Mouse (Mus musculus): ENCODE data around the gene Rnf157. TPM values are rescaled to one million over a fixed set of nuclear protein-coding genes. Genes with fewer than 3 reads are reported as not detected.
A peak's percentile ranks its signal among the peaks of the same experiment; 100 is the strongest.

Rnf157 gene
- polyA plus RNA-seq, 1 experiment from 2014 or later: 37.8 TPM

DNA sequence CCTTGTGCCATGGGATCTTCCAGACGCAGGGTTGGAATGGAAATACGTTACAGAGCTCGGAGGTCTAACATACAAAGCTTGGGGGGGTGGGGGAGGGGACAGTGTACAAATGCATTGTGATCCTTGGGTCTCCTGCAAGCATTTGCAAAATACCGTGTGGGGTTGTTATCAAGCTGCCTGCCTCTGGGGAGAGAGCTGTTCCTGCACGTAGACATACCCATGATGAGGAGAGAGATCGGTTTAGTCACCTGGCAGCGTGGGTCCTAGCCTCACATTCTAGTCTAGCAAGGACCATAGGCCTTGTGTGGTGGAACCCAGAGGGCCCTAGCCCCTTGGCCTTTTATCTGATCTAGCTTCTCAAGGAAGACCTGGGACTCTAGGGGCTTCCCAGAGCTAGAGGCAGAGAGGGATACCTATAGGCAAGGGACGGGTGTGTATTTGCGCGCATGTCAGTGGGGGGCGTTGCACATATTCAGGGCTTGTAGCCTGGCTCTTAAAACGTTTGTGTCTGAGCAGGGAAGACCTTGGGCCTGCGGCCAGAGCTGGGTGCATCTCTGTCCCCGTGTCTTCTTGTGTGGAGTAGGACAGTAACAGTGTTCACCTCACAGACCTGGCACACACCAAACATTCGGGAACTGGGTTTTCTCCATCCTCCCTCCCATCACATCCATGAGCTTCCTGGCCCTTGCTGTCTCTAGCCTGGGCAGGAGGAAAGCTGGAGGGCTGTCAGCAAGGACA lies 29.5 kb upstream of the Rnf157 start:
- 80% methylated on average over 15 of the region's 15 CpGs for WGBS
- H3K36me3 ChIP-seq: peaks cover 16% of the 10 kb centered on the region
- peaks cover 14% of the 10 kb centered on the region for H3K4me1 ChIP-seq
- ATAC-seq (ENCODE audit: low FRiP score, low read depth): no peak
- no peaks in the 10 kb centered on the region for H3K9me3 ChIP-seq
- no peak overlapping the region for H3K4me3 ChIP-seq
- H3K9ac ChIP-seq (replicated peaks): no peak overlapping the region
- peaks cover 12% of the 10 kb centered on the region for H3K27me3 ChIP-seq
- no peak overlapping the region for H3K4me2 ChIP-seq (replicated peaks)
- no peak overlapping the region for H3K27ac ChIP-seq (replicated peaks)

DNA sequence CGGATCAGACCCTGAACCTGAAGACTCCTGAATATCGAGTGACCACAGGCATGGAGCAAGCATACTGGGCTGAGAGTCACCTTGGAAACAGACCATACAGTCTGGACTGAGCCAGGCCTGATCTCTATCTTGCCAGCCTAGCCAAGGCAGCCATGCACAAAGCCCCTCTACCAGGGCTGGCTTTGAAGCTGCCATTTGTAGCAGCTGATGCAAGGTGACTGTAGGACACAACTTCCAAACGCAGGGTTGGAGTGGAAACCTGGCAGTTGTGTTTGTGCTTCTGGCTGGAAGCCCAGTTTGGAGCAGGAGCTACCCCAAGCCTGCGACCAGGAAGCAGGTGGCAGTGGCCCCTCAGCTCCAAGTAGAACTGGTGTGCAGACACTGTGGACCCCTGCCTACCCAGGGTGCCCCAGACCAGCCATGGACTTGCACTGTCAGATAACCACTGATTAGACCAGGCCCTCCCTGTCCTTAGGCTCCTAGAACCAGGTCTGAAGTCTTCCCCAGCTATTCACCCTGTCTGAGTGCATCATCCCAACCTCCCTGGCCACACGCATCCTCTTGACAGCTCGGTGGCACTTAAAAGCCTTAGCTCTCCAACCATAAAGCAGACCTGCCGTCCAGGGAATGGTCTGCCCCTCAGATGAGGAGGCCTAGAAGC lies 27.7 kb upstream of the Rnf157 start:
- WGBS: 86% methylated on average over 7 of the region's 7 CpGs
- no peak for ATAC-seq (ENCODE audit: low FRiP score, low read depth)
- no peaks in the 10 kb centered on the region for H3K27me3 ChIP-seq
- no peaks in the 10 kb centered on the region for H3K9me3 ChIP-seq
- peaks cover 32% of the 10 kb centered on the region for H3K36me3 ChIP-seq
- H3K9ac ChIP-seq (replicated peaks): no peak overlapping the region
- peak overlapping the region; percentile 30; the same call in 1 of the 2 replicates for H3K27ac ChIP-seq (replicated peaks)
- no peak overlapping the region for H3K4me3 ChIP-seq
- H3K4me1 ChIP-seq: peaks cover 24% of the 10 kb centered on the region
- H3K4me2 ChIP-seq (replicated peaks): no peak overlapping the region

DNA sequence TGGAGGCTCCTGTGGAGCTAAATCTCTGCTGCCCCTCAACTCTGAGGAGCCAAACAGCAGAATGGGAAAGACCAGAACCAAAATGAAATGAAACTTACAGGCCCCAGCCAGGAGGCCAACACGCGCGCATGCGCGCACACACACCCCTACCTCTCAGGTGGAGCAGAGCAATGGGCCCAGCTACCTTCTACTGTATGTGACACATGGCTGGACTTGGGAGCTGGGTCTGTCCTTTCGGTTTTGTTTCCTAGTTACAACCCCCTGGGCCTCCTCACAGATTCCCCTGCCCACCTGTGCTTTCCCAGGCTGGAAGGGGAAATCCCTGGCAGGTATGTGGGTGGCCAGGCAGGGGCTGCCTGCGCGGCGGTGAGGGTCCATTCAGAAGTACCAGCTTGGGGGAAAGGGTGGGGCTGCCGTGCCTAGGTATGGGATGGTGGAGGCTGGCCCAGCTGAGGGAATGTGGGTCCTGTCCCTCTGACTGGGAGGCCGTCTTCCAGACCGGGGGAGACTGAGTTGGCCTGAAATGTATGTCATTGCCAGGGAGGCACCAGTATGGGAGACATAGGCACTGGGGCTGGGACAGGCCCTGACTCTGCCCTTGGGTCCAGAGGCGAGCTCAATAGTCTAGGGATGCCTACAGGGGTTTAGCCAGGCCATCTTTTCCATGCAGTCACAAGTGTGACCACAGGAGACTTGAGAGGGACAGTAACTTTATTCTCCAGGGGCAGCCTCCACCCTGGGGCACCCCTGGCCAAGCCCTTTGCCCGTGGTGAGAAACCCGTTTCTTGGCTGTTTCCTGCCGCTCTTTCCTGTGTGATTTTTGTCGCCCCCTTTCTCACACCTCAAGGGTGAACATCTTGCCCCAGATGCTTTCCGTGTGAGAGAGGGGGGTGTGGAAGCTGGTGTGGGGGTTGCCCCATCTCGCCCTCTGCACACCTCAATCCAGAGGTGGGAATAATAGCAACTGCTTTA lies 26.7 kb upstream of the Rnf157 start:
- Histone ChIP-seq H3K4me3 (no peak overlapping the region), H3K4me1 (peaks cover 31% of the 10 kb centered on the region), H3K36me3 (peaks cover 32% of the 10 kb centered on the region), H3K9me3 (no peaks in the 10 kb centered on the region), H3K4me2 (replicated peaks) (no peak overlapping the region), H3K27me3 (no peaks in the 10 kb centered on the region), H3K9ac (replicated peaks) (no peak overlapping the region; the same call in 1 of the 2 replicates), H3K27ac (replicated peaks) (0 out of 2 replicates have a peak overlapping the region, but pooled peaks have one; percentile 30)
- no peak for ATAC-seq (ENCODE audit: low FRiP score, low read depth)
- WGBS: 86% methylated on average over 19 of the region's 19 CpGs

DNA sequence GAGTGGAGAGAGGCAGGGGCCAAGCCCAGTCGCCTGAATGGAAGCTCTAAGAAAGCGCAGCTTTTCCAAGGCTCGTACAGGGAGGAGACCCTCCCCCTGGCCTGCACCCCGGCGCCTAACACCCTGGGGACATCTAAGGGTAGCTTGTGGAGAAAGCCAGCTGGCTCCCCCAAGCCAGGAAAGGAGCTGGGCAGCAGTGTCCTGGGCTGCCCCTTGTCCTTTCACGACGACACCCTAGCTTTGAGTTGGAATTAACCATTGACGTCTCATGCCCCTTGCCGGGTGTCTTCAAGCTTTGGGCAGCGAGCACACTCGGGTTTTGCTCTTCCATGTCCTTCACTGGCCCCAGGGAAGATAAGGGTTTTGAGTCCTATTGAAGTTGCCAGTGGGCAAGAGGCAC lies 24.7 kb upstream of the Rnf157 start:
- Histone ChIP-seq H3K36me3 (peaks cover 32% of the 10 kb centered on the region), H3K4me3 (no peak overlapping the region), H3K4me2 (replicated peaks) (no peak overlapping the region), H3K27ac (replicated peaks) (no peak overlapping the region), H3K9me3 (no peaks in the 10 kb centered on the region), H3K27me3 (no peaks in the 10 kb centered on the region), H3K9ac (replicated peaks) (no peak overlapping the region), H3K4me1 (peaks cover 32% of the 10 kb centered on the region)
- no peak for ATAC-seq (ENCODE audit: low FRiP score, low read depth)
- 91% methylated on average over 11 of the region's 11 CpGs for WGBS

DNA sequence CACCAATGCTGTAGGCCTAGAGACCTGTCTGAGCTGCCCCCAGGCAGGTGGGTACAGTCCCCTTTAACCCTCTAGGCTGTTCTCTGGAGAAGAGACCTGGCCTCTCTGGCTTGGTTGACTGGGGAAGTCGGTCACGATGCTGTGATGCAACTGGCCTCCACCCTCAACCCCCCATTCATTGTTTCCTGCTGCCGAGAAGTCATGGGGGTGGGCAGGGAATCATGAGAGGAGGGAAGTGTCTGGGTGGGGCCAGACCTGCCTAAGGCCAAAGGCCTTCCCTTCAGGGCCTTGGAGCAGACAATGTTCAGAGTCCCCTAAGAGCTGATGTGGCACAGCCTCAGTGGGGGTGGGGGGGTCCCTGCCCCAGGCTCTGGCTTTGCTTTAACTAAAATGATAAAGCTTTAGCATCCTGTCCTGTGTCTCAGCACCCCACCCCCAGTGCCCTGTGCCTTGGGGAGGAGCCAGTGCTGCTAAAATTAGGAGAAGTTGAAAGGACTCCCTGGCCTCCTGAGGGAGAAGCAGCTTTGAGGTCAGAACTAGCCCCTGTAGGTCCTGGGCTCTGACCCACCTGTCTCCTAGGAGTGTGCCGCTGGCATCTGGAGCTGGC lies 24.0 kb upstream of the Rnf157 start:
- ATAC-seq (ENCODE audit: low FRiP score, low read depth): no peak
- Histone ChIP-seq H3K36me3 (peaks cover 32% of the 10 kb centered on the region), H3K4me1 (peaks cover 31% of the 10 kb centered on the region), H3K27me3 (no peaks in the 10 kb centered on the region), H3K4me2 (replicated peaks) (peak overlapping the region; percentile 89), H3K9me3 (no peaks in the 10 kb centered on the region), H3K27ac (replicated peaks) (no peak overlapping the region), H3K9ac (replicated peaks) (peak overlapping the region; percentile 39; the same call in 1 of the 2 replicates), H3K4me3 (peak overlapping the region; percentile 96; the same call in 1 of the 2 replicates)
- 67% methylated on average over 4 of the region's 4 CpGs for WGBS

DNA sequence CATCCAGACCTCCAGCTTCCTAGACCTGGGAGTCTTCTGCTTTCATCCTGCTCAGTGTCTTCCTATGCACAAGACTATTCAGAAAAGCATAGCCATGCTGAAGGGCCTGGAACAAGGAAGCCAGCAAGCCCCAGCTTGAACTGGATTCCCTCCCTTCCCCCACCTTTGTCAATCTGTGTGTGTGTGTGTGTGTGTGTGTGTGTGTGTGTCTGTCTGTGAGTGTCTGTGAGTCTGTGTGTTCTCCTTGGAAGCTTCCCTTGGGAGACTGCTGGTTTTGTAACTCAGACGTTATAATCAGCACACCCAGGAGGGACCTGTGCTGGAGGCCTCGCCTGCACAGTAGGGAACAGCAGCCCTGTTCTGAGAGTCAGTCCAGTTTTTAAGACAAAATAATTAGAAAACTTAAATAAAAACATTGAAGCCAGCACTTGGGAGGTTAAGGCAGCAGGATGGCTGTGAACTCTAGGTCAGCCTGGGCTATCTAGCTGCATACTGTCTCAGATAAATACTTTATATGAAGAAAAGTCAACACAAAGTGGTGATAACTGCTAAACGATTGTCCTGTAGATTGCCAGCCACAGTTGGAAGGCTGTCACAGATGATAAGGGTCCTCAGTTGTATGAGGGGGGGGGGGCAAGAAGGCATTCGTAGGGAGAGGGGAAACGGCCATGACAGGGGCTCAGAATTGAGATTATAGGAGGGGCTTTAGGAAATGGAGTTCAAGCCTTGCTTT lies 23.3 kb upstream of the Rnf157 start:
- H3K9me3 ChIP-seq: no peaks in the 10 kb centered on the region
- peaks cover 34% of the 10 kb centered on the region for H3K4me1 ChIP-seq
- peak overlapping the region; percentile 39; the same call in 1 of the 2 replicates for H3K9ac ChIP-seq (replicated peaks)
- H3K36me3 ChIP-seq: peaks cover 32% of the 10 kb centered on the region
- WGBS: 71% methylated on average over 5 of the region's 5 CpGs
- peak overlapping the region; percentile 89 for H3K4me2 ChIP-seq (replicated peaks)
- ATAC-seq (ENCODE audit: low FRiP score, low read depth): no peak
- peak overlapping the region; percentile 43; the same call in 1 of the 2 replicates for H3K27ac ChIP-seq (replicated peaks)
- H3K27me3 ChIP-seq: peaks cover 6% of the 10 kb centered on the region; the same call in 1 of the 2 replicates
- H3K4me3 ChIP-seq: peak overlapping the region; percentile 96

DNA sequence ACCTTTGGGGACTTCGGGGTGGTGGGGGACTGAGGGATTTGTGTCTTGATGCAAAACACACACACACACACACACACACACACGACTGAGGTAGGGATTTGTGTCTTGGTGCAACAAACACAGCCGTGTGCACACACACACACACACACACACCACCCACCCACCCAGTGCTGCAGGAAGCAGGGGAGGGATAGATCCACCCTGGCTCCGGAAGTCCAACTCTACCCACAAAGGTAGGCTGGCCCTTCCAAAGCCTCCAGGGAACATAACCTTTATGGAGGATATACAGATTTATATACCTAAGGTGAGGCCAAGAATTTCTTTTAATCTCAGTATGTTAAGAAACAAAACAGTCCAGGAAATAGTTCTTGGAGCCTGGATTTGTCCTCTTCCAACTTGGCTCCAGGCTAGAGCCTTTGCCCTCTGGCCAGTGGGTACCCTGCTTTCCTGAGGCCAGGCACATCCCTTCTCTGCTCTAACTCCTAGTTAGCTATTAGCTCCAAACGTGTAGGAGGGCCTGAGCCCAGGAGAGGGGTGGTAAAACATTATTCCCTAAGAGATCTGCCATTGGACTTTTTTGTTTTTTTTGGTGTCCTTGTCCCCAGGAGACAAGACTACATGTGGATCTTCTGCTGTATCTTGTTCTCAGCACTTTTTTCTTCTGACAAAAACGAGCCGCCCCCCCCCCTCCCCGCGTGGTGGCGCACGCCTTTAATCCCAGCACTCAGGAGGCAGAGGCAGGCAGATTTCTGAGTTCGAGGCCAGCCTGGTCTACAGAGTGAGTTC lies 22.3 kb upstream of the Rnf157 start:
- no peak for ATAC-seq (ENCODE audit: low FRiP score, low read depth)
- Histone ChIP-seq H3K36me3 (peaks cover 32% of the 10 kb centered on the region), H3K27me3 (peaks cover 11% of the 10 kb centered on the region; the same call in 1 of the 2 replicates), H3K4me3 (peak overlapping the region; percentile 96), H3K4me2 (replicated peaks) (peak overlapping the region; percentile 89), H3K27ac (replicated peaks) (peak overlapping the region; percentile 93), H3K9me3 (no peaks in the 10 kb centered on the region), H3K9ac (replicated peaks) (peak overlapping the region; percentile 99), H3K4me1 (peaks cover 35% of the 10 kb centered on the region)
- WGBS: 53% methylated on average over 12 of the region's 12 CpGs

DNA sequence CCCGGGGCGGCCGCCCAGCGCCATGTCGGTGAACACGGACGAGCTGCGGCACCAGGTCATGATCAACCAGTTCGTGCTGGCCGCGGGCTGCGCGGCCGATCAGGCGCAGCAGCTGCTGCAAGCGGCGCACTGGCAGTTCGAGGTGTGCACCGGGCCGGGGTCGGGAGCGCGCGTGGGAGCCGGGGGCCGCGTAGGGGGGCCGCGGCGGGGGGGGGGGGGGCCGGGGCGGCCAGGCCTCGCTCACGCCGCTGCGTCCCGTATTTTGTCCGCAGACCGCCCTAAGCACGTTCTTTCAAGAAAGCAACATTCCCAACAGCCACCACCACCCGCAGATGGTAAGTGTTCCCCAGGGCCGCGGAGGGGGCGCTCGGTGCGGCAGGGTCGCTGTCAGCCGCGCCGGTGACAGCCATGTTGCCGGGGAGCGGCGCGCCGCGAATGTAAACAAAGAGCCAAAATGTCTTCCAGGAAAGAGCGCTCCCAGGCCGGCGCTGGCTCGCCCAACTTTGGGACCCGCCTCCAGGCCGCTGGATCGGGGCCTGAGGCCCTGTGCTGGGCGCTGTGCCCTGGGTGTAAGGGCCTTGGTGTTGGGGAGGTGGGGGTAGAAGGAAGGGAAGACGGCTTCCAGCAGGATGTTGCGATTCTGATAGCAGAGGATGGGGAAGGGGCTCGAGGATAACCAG lies 21.6 kb upstream of the Rnf157 start:
- Histone ChIP-seq H3K36me3 (peaks cover 29% of the 10 kb centered on the region), H3K9ac (replicated peaks) (peak overlapping the region; percentile 99), H3K4me1 (peaks cover 35% of the 10 kb centered on the region), H3K27ac (replicated peaks) (peak overlapping the region; percentile 93), H3K9me3 (no peaks in the 10 kb centered on the region), H3K4me3 (peak overlapping the region; percentile 96), H3K27me3 (peaks cover 11% of the 10 kb centered on the region; the same call in 1 of the 2 replicates), H3K4me2 (replicated peaks) (peak overlapping the region; percentile 89)
- peak; percentile 10; the same call in 1 of the 2 replicates for ATAC-seq (ENCODE audit: low FRiP score, low read depth)
- under 1% methylated on average over 32 of the region's 67 CpGs for WGBS

DNA sequence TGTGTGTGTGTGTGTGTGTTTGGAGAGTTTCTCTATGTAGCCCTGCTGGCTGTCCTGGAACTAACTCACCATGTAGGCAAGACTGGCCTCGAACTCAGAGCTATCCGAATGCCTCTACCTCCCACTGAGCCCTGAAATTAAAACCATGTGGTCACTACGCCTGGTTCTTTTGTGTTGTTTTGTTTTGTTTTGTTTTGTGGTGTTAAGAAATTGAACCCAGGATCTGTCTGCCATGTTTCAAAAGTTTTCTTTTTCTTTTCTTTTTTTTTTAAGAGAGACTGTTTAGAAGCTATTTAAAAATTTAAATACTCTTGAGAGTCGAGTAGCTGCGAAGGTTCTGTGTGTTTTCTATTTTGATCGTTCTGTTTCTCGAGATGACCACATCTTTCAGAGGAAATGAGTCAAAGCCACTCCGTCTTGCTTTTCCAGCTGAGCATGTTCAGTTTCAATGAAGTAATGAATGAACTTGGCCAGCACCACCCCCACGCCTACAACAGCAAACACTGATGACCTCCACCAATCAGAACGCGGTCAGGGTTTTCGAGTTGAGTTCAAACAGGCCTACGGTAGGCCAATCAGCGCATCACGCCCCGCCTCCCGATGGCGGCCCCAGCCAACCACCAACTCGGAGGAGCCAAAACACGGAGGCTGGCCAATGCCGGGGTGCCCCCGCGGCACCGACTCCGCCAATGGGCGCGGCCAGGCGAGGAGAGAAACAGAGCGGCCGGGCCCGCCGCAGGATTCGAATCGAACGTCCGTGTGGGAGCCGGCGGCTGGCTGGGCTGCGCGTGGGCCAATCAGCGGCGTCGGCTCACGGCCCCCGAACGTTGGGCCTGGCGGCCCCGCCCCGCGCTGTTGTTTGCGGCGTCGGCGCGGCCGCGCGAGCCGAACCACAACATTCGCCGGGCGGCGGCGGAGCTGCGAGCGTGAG lies 20.8 kb upstream of the Rnf157 start, which contains the start of gene Ubald2:
Gene Ubald2 (plus strand): TSS at position 739 of the 931 bp plus-strand sequence.
- WGBS: 3% methylated on average over 62 of the region's 66 CpGs
- ATAC-seq (ENCODE audit: low FRiP score, low read depth): peak; percentile 98
- Histone ChIP-seq H3K4me2 (replicated peaks) (peak within 1 kb of the TSS; percentile 89), H3K36me3 (peaks cover 22% of the 10 kb centered on the region), H3K9me3 (no peaks in the 10 kb centered on the region), H3K9ac (replicated peaks) (peak within 1 kb of the TSS; percentile 99), H3K27ac (replicated peaks) (peak within 1 kb of the TSS; percentile 93), H3K4me3 (peak within 1 kb of the TSS; percentile 96), H3K27me3 (peaks cover 11% of the 10 kb centered on the region; the same call in 1 of the 2 replicates), H3K4me1 (peaks cover 35% of the 10 kb centered on the region)
